Comparison of ENCODE assay signal across 8 mouse cellular contexts in the genomic region with DNA sequence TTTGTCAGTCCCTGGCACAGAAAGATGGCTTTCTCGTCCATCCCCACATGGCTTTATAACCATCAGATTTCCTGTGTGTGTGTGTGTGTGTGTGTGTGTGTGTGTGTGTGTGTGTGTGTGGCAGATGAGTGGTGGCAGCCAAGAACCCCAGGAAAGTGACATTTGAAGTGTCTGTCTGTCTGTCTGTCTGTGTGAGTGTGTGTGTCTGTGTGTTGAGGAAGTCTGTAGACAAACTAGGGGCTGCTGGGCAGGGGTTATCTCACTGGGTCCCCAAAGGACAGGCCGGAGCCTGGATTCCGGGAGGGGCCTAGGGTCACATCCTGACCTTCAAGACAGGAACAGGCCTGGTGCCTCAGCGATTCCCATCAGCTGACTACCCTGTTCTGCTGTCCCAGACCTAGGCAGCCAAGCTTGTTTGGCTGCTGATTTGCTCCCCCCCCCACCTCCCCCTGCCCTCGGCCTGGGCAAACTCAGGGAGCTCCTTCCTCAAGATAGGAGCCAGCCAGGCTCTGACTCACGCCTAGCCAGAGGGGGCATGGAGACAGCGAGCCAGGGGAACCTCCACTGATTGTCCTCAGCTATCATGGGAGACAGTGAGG. TPM values are rescaled to one million over a fixed set of nuclear protein-coding genes. Genes with fewer than 3 reads are reported as not detected.
DNase-seq lines count a peak whose midpoint lies in the region; ATAC-seq and TF ChIP-seq lines count a peak whose summit lies in the region.

No protein-coding gene starts in this region.

- 39% methylated on average over 7 of the region's 7 CpGs for WGBS in liver, embryonic 15.5 days (ENCODE audit: insufficient replicate concordance)

- H3K27me3 ChIP-seq in liver, embryonic 15.5 days = no peaks in the 10 kb centered on the region

- H3K9ac ChIP-seq in ES-E14 (ENCODE audit: insufficient read depth, low read depth, low read length, poor library complexity, severe bottlenecking) = peak overlapping the region; percentile 41
- no peak overlapping the region for H3K9ac ChIP-seq in liver, embryonic 15.5 days

- in situ Hi-C loops in ES-E14 (cut with MboI; ENCODE audit: low sequenced_read_pairs in 2 of 2, unreplicated experiment in 2 of 2) = no loop called here

- no peaks in the 10 kb centered on the region for H3K9me3 ChIP-seq in ES-E14 (ENCODE audit: control insufficient read depth, insufficient read depth, low read depth, low read length)
- no peaks in the 10 kb centered on the region for H3K9me3 ChIP-seq in liver, embryonic 15.5 days (replicated peaks)

- intact Hi-C loops in left cerebral cortex, postnatal 4 days (cut with DNase I) = no loop called here
- intact Hi-C loops in left cerebral cortex, postnatal 36 days (cut with DNase I) = no loop called here

- no peak for DNase-seq in ES-E14 (ENCODE audit: low read depth, low spot score)
- peak; percentile 40 for DNase-seq in adrenal gland, postnatal 25 days
- DNase-seq in heart, postnatal 4 days = peak; percentile 65
- no peak for DNase-seq in left cerebral cortex, postnatal 4 days
- no peak for DNase-seq in cerebellum, adult 18-20 months
- no peak for DNase-seq in left cerebral cortex, postnatal 36 days (ENCODE audit: low spot score in 2 of 2)

- peak; percentile 49 for ATAC-seq in liver, embryonic 15.5 days (ENCODE audit: insufficient read depth)
- ATAC-seq in activated CD4-positive, CD25-positive, alpha-beta regulatory T cell, adult 4 months = no peak

- peaks cover 6% of the 10 kb centered on the region; the same call in 1 of the 2 replicates for H3K36me3 ChIP-seq in ES-E14 (ENCODE audit: control insufficient read depth, insufficient read depth, low read length, poor library complexity, severe bottlenecking)
- H3K36me3 ChIP-seq in liver, embryonic 15.5 days (replicated peaks) = 0 out of 2 replicates have a peak, but pooled peaks cover 3% of the 10 kb centered on the region

- H3K4me3 ChIP-seq in ES-E14 (ENCODE audit: insufficient read depth in 1 of 2, low read depth in 1 of 2, low read length in 2 of 2, poor library complexity in 1 of 2, severe bottlenecking in 1 of 2) = 0 out of 4 replicates have a peak overlapping the region, but pooled peaks of 1 of the 2 experiments have one; percentile 21
- no peak overlapping the region for H3K4me3 ChIP-seq in liver, embryonic 15.5 days (replicated peaks)

- H3K4me2 ChIP-seq in liver, embryonic 15.5 days = no peak overlapping the region

- no peak overlapping the region for H3K27ac ChIP-seq in ES-E14 (ENCODE audit: insufficient read depth, low read depth, low read length, poor library complexity, severe bottlenecking)
- H3K27ac ChIP-seq in liver, embryonic 15.5 days (replicated peaks) = no peak overlapping the region

- peaks cover 0 to 14% of the 10 kb centered on the region in 2 experiments; a peak in 2 of 4 replicates for H3K4me1 ChIP-seq in ES-E14 (ENCODE audit: control insufficient read depth in 2 of 2, insufficient read depth in 2 of 2, low read length in 2 of 2, poor library complexity in 1 of 2)
- H3K4me1 ChIP-seq in liver, embryonic 15.5 days (replicated peaks) = peaks cover 58% of the 10 kb centered on the region

TF ChIP-seq in ES-E14, 5 proteins besides CTCF, POLR2A, EP300 and RAD21:
- no peak for TF ChIP-seq HCFC1 (IDR thresholded peaks at IDR 0.05; ENCODE audit: borderline replicate concordance, insufficient read depth, low read length)
- TF ChIP-seq MAFK (IDR thresholded peaks at IDR 0.05; ENCODE audit: insufficient read depth, low read depth, low read length) = no peak
- TF ChIP-seq ZNF384 (IDR thresholded peaks at IDR 0.05; ENCODE audit: low read depth, low read length) = no peak
- no peak for TF ChIP-seq ZC3H11A (IDR thresholded peaks at IDR 0.05; ENCODE audit: borderline replicate concordance, low read depth, low read length)

RNA-seq across cellular contexts. Expression of a gene that starts 15.2 kb away (rescaled TPM):
- 18.3 and 36.8 TPM in 2 replicates for total RNA-seq in ES-E14 (2012; rRNA removed)
- 105 and 106 TPM in 2 replicates for total RNA-seq in adrenal gland, postnatal 25 days (2021)
- total RNA-seq in heart, postnatal 4 days (2021) = 100 to 1,000 TPM; 149 to 162 TPM
- 23.5 and 29.5 TPM in 2 replicates for polyA plus RNA-seq in liver, embryonic 15.5 days (2015; fragmentation: Nextera tagmentation; extraction: Ambion mirVana)
- polyA plus RNA-seq in activated CD4-positive, CD25-positive, alpha-beta regulatory T cell, adult 4 months (2017; shearing (Covaris generic)) = not detected
- total RNA-seq in left cerebral cortex, postnatal 4 days (2021) = 10 to 100 TPM; 21.2 to 26.1 TPM
- total RNA-seq in left cerebral cortex, postnatal 36 days (2021) = 10 to 100 TPM; 22.0 to 26.1 TPM

RNA-seq across cellular contexts. Expression of a gene that starts 40.0 kb away (rescaled TPM):
- total RNA-seq in ES-E14 (2012; rRNA removed) = 77.4 and 90.8 TPM in 2 replicates
- total RNA-seq in adrenal gland, postnatal 25 days (2021) = 43.4 and 61.9 TPM in 2 replicates
- 100 to 1,000 TPM; 405 to 424 TPM for total RNA-seq in heart, postnatal 4 days (2021)
- 4.7 and 6.6 TPM in 2 replicates for polyA plus RNA-seq in liver, embryonic 15.5 days (2015; fragmentation: Nextera tagmentation; extraction: Ambion mirVana)
- polyA plus RNA-seq in activated CD4-positive, CD25-positive, alpha-beta regulatory T cell, adult 4 months (2017; shearing (Covaris generic)) = under 1 TPM; 0.16 to 0.48 TPM
- total RNA-seq in left cerebral cortex, postnatal 4 days (2021) = 100 to 1,000 TPM; 100 to 106 TPM
- total RNA-seq in left cerebral cortex, postnatal 36 days (2021) = 100 to 1,000 TPM; 152 to 173 TPM

RNA-seq across cellular contexts. Expression of a gene that starts 42.3 kb away (rescaled TPM):
- total RNA-seq in ES-E14 (2012; rRNA removed) = 61.2 and 84.6 TPM in 2 replicates
- total RNA-seq in adrenal gland, postnatal 25 days (2021) = 12.5 and 15.4 TPM in 2 replicates
- 10 to 100 TPM; 10.5 to 12.5 TPM for total RNA-seq in heart, postnatal 4 days (2021)
- polyA plus RNA-seq in liver, embryonic 15.5 days (2015; fragmentation: Nextera tagmentation; extraction: Ambion mirVana) = 41.2 and 51.2 TPM in 2 replicates
- polyA plus RNA-seq in activated CD4-positive, CD25-positive, alpha-beta regulatory T cell, adult 4 months (2017; shearing (Covaris generic)) = 1 to 10 TPM; 3.8 to 6.2 TPM
- total RNA-seq in left cerebral cortex, postnatal 4 days (2021) = 10 to 100 TPM; 26.3 to 30.0 TPM
- 10 to 100 TPM in 1 of 2 experiments, 1 to 10 TPM in 1; 6.0 to 10.5 TPM for total RNA-seq in left cerebral cortex, postnatal 36 days (2021)

RNA-seq across cellular contexts. Expression of a gene that starts 51.3 kb away (rescaled TPM):
- total RNA-seq in ES-E14 (2012; rRNA removed) = 68.0 and 72.4 TPM in 2 replicates
- 83.6 and 96.8 TPM in 2 replicates for total RNA-seq in adrenal gland, postnatal 25 days (2021)
- total RNA-seq in heart, postnatal 4 days (2021) = 10 to 100 TPM; 38.2 to 46.0 TPM
- polyA plus RNA-seq in liver, embryonic 15.5 days (2015; fragmentation: Nextera tagmentation; extraction: Ambion mirVana) = 48.3 and 49.6 TPM in 2 replicates
- 10 to 100 TPM; 26.2 to 26.4 TPM for polyA plus RNA-seq in activated CD4-positive, CD25-positive, alpha-beta regulatory T cell, adult 4 months (2017; shearing (Covaris generic))
- total RNA-seq in left cerebral cortex, postnatal 4 days (2021) = 10 to 100 TPM; 87.8 to 88.0 TPM
- total RNA-seq in left cerebral cortex, postnatal 36 days (2021) = 100 to 1,000 TPM; 105 to 117 TPM

RNA-seq across cellular contexts. Expression of a gene that starts 59.2 kb away (rescaled TPM):
- 1.7 and 1.8 TPM in 2 replicates for total RNA-seq in ES-E14 (2012; rRNA removed)
- 14.3 and 23.7 TPM in 2 replicates for total RNA-seq in adrenal gland, postnatal 25 days (2021)
- total RNA-seq in heart, postnatal 4 days (2021) = 10 to 100 TPM; 38.2 to 41.4 TPM
- 7.0 and 8.3 TPM in 2 replicates for polyA plus RNA-seq in liver, embryonic 15.5 days (2015; fragmentation: Nextera tagmentation; extraction: Ambion mirVana)
- 10 to 100 TPM; 62.2 to 84.6 TPM for polyA plus RNA-seq in activated CD4-positive, CD25-positive, alpha-beta regulatory T cell, adult 4 months (2017; shearing (Covaris generic))
- 10 to 100 TPM; 33.1 to 37.2 TPM for total RNA-seq in left cerebral cortex, postnatal 4 days (2021)
- 10 to 100 TPM; 33.3 to 45.8 TPM for total RNA-seq in left cerebral cortex, postnatal 36 days (2021)

Comparison
In these comparisons a context has a peak if more than half of its experiments do, and no peak if none do; other contexts are left out.
1. DNase-seq: peak in adrenal gland, postnatal 25 days (single experiment) and heart, postnatal 4 days (single experiment); none in ES-E14 (single experiment), left cerebral cortex, postnatal 4 days (single experiment), cerebellum, adult 18-20 months (0 of 2) and left cerebral cortex, postnatal 36 days (0 of 2).